In genomic region chr3:148895396-148896109, GRCm38 (mm10) we compare ENCODE assay signal across 12 mouse cellular contexts.
DNase-seq lines count a peak whose midpoint lies in the region; ATAC-seq and TF ChIP-seq lines count a peak whose summit lies in the region.
"Had no signal": no experiment of that assay in that cellular context is flagged by ENCODE, and none has a peak within 500 bp of the region (broad histone marks: within the 10 kb centered on the region; RNA-seq: fewer than 3 reads in every experiment).

No protein-coding gene starts in this region.

- no peaks in the 10 kb centered on the region for H3K9me3 ChIP-seq in heart, postnatal 0 days (replicated peaks; ENCODE audit: control insufficient read depth, low read length)
- H3K9me3 ChIP-seq: intestine, embryonic 15.5 days; lung, embryonic 15.5 days had no signal

- no peak for TF ChIP-seq CTCF in heart, postnatal 0 days (IDR thresholded peaks at IDR 0.05; ENCODE audit: low read depth)
- no peak for TF ChIP-seq CTCF in spleen, adult 2 months (IDR thresholded peaks at IDR 0.05; ENCODE audit: extremely low read depth, insufficient read depth, insufficient read length, insufficient replicate concordance)

- WGBS in heart, postnatal 0 days, result 72% methylated on average over 13 of the region's 13 CpGs
- WGBS in spleen, adult 2 months, result 35% methylated on average over 13 of the region's 13 CpGs

- TF ChIP-seq EP300 in heart, postnatal 0 days (IDR thresholded peaks at IDR 0.05; ENCODE audit: low read depth), result no peak

- no peak for DNase-seq in heart, postnatal 0 days (ENCODE audit: low spot score)
- DNase-seq in heart, postnatal 4 days, result no peak
- DNase-seq in spleen, adult 2 months (ENCODE audit: low read depth in 1 of 2, low spot score in 2 of 2), result peak; percentile 10 to 38
- no peak for DNase-seq in spleen, adult 12 weeks (ENCODE audit: low spot score)
- peak; percentile 15 for DNase-seq in naive thymus-derived CD4-positive, alpha-beta T cell, adult 2 months (ENCODE audit: low read depth)
- DNase-seq in frontal cortex, postnatal 14 days (ENCODE audit: low spot score in 2 of 2), result no peak
- no peak for DNase-seq in right cerebral cortex, postnatal 14 days
- no peak for DNase-seq in kidney, postnatal 14 days
- DNase-seq: adrenal gland, postnatal 10 days; cerebellum, postnatal 14 days had no signal

- no peaks in the 10 kb centered on the region for H3K27me3 ChIP-seq in heart, postnatal 0 days (ENCODE audit: control insufficient read depth, insufficient read depth, low read length)
- H3K27me3 ChIP-seq in spleen, adult 2 months (ENCODE audit: control insufficient read depth, insufficient read depth, low read length), result no peaks in the 10 kb centered on the region
- H3K27me3 ChIP-seq: intestine, embryonic 15.5 days; lung, embryonic 15.5 days had no signal

- H3K4me3 ChIP-seq in heart, postnatal 0 days (ENCODE audit: low read depth, low read length), result no peak overlapping the region
- H3K4me3 ChIP-seq in spleen, adult 2 months (ENCODE audit: extremely low read depth, insufficient read depth, insufficient read length), result no peak overlapping the region
- H3K4me3 ChIP-seq: intestine, embryonic 15.5 days; lung, embryonic 15.5 days had no signal

- H3K9ac ChIP-seq in heart, postnatal 0 days (replicated peaks; ENCODE audit: low read depth, low read length), result no peak overlapping the region
- H3K9ac ChIP-seq: intestine, embryonic 15.5 days; lung, embryonic 15.5 days had no signal

- ATAC-seq in heart, postnatal 0 days (ENCODE audit: insufficient read depth, low read depth), result no peak
- ATAC-seq: intestine, embryonic 15.5 days had no signal

- H3K36me3 ChIP-seq in heart, postnatal 0 days (replicated peaks; ENCODE audit: control insufficient read depth, insufficient read depth, low read length), result no peaks in the 10 kb centered on the region
- H3K36me3 ChIP-seq in spleen, adult 2 months (ENCODE audit: control insufficient read depth, insufficient read depth, low read length), result no peaks in the 10 kb centered on the region
- H3K36me3 ChIP-seq: intestine, embryonic 15.5 days; lung, embryonic 15.5 days had no signal

- H3K27ac ChIP-seq in heart, postnatal 0 days (ENCODE audit: low read depth), result 0 out of 2 replicates have a peak overlapping the region, but pooled peaks have one; percentile 3
- no peak overlapping the region for H3K27ac ChIP-seq in spleen, adult 2 months (ENCODE audit: insufficient read depth, low read length)
- H3K27ac ChIP-seq: intestine, embryonic 15.5 days; lung, embryonic 15.5 days had no signal

- TF ChIP-seq POLR2A in spleen, adult 2 months (IDR thresholded peaks at IDR 0.05; ENCODE audit: low read depth, low read length), result no peak

- 0 out of 2 replicates have a peak overlapping the region, but pooled peaks have one; percentile 21 for H3K4me2 ChIP-seq in heart, postnatal 0 days (ENCODE audit: low read depth, low read length)
- H3K4me2 ChIP-seq: intestine, embryonic 15.5 days; lung, embryonic 15.5 days had no signal

- H3K4me1 ChIP-seq in heart, postnatal 0 days (ENCODE audit: control insufficient read depth, insufficient read depth), result peaks cover 36% of the 10 kb centered on the region
- peaks cover 5% of the 10 kb centered on the region; the same call in 1 of the 2 replicates for H3K4me1 ChIP-seq in spleen, adult 2 months (ENCODE audit: control insufficient read depth, insufficient read depth, insufficient read length)

Comparison
In these comparisons a context has a peak if more than half of its experiments do, and no peak if none do; other contexts are left out.
1. DNase-seq: peak in spleen, adult 2 months (2 of 2) and naive thymus-derived CD4-positive, alpha-beta T cell, adult 2 months (single experiment); none in heart, postnatal 0 days (single experiment), heart, postnatal 4 days (single experiment), spleen, adult 12 weeks (single experiment), frontal cortex, postnatal 14 days (0 of 2), right cerebral cortex, postnatal 14 days (single experiment) and kidney, postnatal 14 days (single experiment).